Comparison of ENCODE assay signal across 9 mouse cellular contexts in genomic region chr1:137901211-137901610, GRCm38 (mm10).
DNase-seq lines count a peak whose midpoint lies in the region; ATAC-seq lines count a peak whose summit lies in the region.
"Had no signal": no experiment of that assay in that cellular context is flagged by ENCODE, and none has a peak within 500 bp of the region (broad histone marks: within the 10 kb centered on the region; RNA-seq: fewer than 3 reads in every experiment).

No protein-coding gene starts in this region.

- H3K4me2 ChIP-seq in heart, embryonic 15.5 days: peak overlapping the region; percentile 72
- peak overlapping the region; percentile 60 for H3K4me2 ChIP-seq in embryonic facial prominence, embryonic 11.5 days (ENCODE audit: low read depth, low read length)
- H3K4me2 ChIP-seq in hindbrain, embryonic 14.5 days (replicated peaks): peak overlapping the region; percentile 54
- peak overlapping the region; percentile 60 for H3K4me2 ChIP-seq in midbrain, embryonic 12.5 days (replicated peaks)

- no peaks in the 10 kb centered on the region for H3K36me3 ChIP-seq in heart, embryonic 15.5 days
- H3K36me3 ChIP-seq in embryonic facial prominence, embryonic 11.5 days (replicated peaks; ENCODE audit: control insufficient read depth, insufficient read depth, low read depth, low read length): no peaks in the 10 kb centered on the region
- no peaks in the 10 kb centered on the region for H3K36me3 ChIP-seq in hindbrain, embryonic 14.5 days (replicated peaks; ENCODE audit: control insufficient read depth, insufficient read depth)
- H3K36me3 ChIP-seq in midbrain, embryonic 12.5 days: no peaks in the 10 kb centered on the region

- peaks cover 20% of the 10 kb centered on the region for H3K4me1 ChIP-seq in heart, embryonic 15.5 days (replicated peaks)
- H3K4me1 ChIP-seq in embryonic facial prominence, embryonic 11.5 days (ENCODE audit: control insufficient read depth, insufficient read depth, low read length): no peaks in the 10 kb centered on the region
- H3K4me1 ChIP-seq in hindbrain, embryonic 14.5 days (replicated peaks; ENCODE audit: control insufficient read depth, insufficient read depth, low read length): peaks cover 37% of the 10 kb centered on the region
- H3K4me1 ChIP-seq in midbrain, embryonic 12.5 days: peaks cover 33% of the 10 kb centered on the region

- DNase-seq in heart, postnatal 14 days: no peak
- no peak for DNase-seq in embryonic facial prominence, embryonic 11.5 days (ENCODE audit: low spot score)
- DNase-seq in hindbrain, embryonic 14.5 days (ENCODE audit: low spot score): no peak
- no peak for DNase-seq in cerebellum, adult 8-10 months
- DNase-seq in spleen, postnatal 36 days (ENCODE audit: low spot score in 2 of 2): no peak
- no peak for DNase-seq in Muller cell, postnatal 12 days (ENCODE audit: inconsistent ontology term)
- DNase-seq: gastrocnemius, postnatal 14 days had no signal

- WGBS in heart, embryonic 15.5 days: 51% methylated on average over 5 of the region's 5 CpGs
- WGBS in embryonic facial prominence, embryonic 11.5 days: 56% methylated on average over 5 of the region's 5 CpGs
- 27% methylated on average over 5 of the region's 5 CpGs for WGBS in hindbrain, embryonic 14.5 days
- WGBS in midbrain, embryonic 12.5 days: 41% methylated on average over 5 of the region's 5 CpGs

- intact Hi-C loops in heart, postnatal 14 days (cut with DNase I): no loop called here

- H3K4me3 ChIP-seq in heart, embryonic 15.5 days: peak overlapping the region; percentile 72
- peak overlapping the region; percentile 43 for H3K4me3 ChIP-seq in embryonic facial prominence, embryonic 11.5 days (ENCODE audit: low read depth, low read length)
- peak overlapping the region; percentile 67 for H3K4me3 ChIP-seq in hindbrain, embryonic 14.5 days (replicated peaks; ENCODE audit: low read length)
- H3K4me3 ChIP-seq in midbrain, embryonic 12.5 days: peak overlapping the region; percentile 68

- no peak overlapping the region for H3K9ac ChIP-seq in heart, embryonic 15.5 days
- peak overlapping the region; percentile 71 for H3K9ac ChIP-seq in embryonic facial prominence, embryonic 11.5 days (replicated peaks; ENCODE audit: low read length)
- peak overlapping the region; percentile 84 for H3K9ac ChIP-seq in hindbrain, embryonic 14.5 days
- H3K9ac ChIP-seq in midbrain, embryonic 12.5 days (replicated peaks): peak overlapping the region; percentile 73; the same call in 1 of the 2 replicates

- H3K9me3 ChIP-seq in heart, embryonic 15.5 days (replicated peaks): no peaks in the 10 kb centered on the region
- H3K9me3 ChIP-seq in embryonic facial prominence, embryonic 11.5 days (replicated peaks; ENCODE audit: control insufficient read depth, low read length): no peaks in the 10 kb centered on the region
- no peaks in the 10 kb centered on the region for H3K9me3 ChIP-seq in hindbrain, embryonic 14.5 days (ENCODE audit: control insufficient read depth, low read length)
- H3K9me3 ChIP-seq in midbrain, embryonic 12.5 days: no peaks in the 10 kb centered on the region

- peak overlapping the region; percentile 94 for H3K27ac ChIP-seq in heart, embryonic 15.5 days
- H3K27ac ChIP-seq in embryonic facial prominence, embryonic 11.5 days (replicated peaks; ENCODE audit: low read depth, low read length): no peak overlapping the region
- H3K27ac ChIP-seq in hindbrain, embryonic 14.5 days: peak overlapping the region; percentile 96
- H3K27ac ChIP-seq in midbrain, embryonic 12.5 days (replicated peaks): peak overlapping the region; percentile 94

- no peaks in the 10 kb centered on the region for H3K27me3 ChIP-seq in heart, embryonic 15.5 days
- no peaks in the 10 kb centered on the region for H3K27me3 ChIP-seq in embryonic facial prominence, embryonic 11.5 days (ENCODE audit: control insufficient read depth, insufficient read depth, low read length)
- no peaks in the 10 kb centered on the region for H3K27me3 ChIP-seq in hindbrain, embryonic 14.5 days (ENCODE audit: control insufficient read depth, insufficient read depth, low read length)
- H3K27me3 ChIP-seq in midbrain, embryonic 12.5 days: no peaks in the 10 kb centered on the region

- ATAC-seq in heart, embryonic 15.5 days (replicated peaks; ENCODE audit: insufficient number of reproducible peaks, insufficient read depth, low FRiP score, low read depth): no peak
- ATAC-seq in embryonic facial prominence, embryonic 11.5 days (replicated peaks; ENCODE audit: insufficient number of reproducible peaks, low FRiP score, low TSS enrichment, low read depth): no peak
- ATAC-seq in hindbrain, embryonic 14.5 days (ENCODE audit: low FRiP score): no peak
- no peak for ATAC-seq in midbrain, embryonic 12.5 days (ENCODE audit: low FRiP score, low read depth)
